Mouse (Mus musculus) spleen, postnatal 36 days (tissue): ENCODE results near the gene Fam207a.

Source experiments
- DNase-seq, 2 experiments: peaks; one replicate each; pipeline ENCODE4 v3.0.0; 2022; ENCODE audit warnings: low spot score in 2 of 2, mixed read lengths in 1 of 2

Fam207a gene

DNA sequence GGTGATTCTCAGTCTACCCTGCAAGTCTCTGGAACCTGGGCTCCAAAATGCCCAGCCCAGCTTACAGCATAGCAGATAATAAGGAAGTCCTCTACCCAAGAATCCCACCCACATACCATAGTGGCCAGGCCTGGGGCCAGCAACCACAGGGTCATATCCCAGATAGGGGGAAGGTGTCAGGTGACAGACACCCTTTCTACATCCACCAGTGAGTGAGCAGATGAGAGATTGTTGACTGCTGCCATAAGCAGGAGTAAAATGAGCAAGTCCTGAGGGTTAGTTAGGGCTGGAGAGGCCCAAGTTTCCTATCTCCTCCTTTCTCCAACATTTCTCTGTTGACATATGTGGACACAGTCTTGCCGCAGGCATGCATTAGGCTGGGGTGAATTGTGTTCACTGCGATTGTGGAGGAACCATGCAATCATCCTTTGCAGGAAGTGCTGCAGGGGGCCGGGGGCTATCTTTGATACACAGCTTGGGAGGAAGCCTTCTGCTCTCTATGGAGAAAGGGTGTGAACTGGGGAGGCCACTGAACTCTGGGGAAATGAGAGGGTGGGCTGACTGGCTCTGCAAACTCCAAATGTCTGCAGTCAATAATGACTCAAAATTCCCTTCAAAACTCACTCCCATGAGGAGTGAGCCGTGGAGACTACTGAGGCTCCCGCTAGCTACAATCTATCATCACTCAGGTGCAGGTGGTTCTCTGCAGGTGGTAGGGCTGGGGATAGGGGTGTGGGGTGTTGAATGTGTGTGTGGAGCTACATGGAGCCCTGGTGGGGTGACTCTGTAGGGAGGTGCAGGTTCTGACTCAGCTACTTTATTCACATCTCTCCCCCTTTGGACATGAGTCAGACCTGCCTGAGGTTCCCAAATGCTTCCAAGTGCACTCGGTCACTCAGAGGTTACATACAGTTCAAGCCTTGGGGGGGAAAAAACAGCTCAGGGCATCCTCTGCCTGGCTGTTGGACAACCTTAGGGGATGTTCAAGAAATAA is 15.7 kb upstream of the Fam207a start:
- DNase-seq: no peak

DNA sequence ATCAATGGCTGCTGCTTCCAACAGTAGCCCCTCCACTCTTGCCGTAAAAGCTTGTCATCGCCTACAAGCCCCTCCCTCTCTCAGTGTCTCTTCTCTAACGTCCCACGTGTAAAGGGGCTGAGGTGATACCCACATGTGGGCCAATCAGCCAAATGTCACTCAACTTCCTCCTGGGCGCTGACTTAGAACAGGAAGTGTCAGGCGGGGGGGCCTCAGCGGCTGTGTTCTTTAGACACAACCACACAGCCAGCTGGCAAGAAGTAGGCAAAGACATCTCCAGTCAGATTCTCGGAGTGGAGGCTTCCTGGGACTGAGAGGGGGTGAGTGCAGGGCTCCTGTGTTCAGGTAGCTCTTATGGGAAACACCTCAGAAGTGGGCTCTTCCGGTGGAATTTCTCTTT is 14.6 kb upstream of the Fam207a start, which contains the start of gene Itgb2:
Itgb2 (plus strand) TSS at position 113 of the 400 bp plus-strand sequence.
- peak; percentile 83 to 84 for DNase-seq

DNA sequence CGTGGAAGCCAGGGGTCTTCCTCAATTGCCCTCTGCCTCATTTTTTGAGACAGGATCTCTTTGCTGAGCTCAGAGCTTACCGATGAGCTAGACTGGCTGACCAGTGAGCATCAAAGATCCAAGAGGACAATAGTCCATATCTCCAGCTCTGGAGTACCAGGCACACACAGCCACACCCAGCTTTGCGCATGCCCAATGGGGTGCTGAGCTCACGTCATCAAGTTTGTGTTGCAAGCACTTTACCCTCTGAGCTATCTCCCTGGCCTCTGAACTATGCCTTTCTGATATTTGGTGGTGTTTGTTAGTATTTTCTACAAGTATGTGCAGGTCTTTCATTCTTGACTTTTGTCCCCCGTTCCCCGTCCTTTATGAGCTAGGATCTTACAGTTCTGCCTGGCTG is 13.0 kb upstream of the Fam207a start:
- no peak for DNase-seq

DNA sequence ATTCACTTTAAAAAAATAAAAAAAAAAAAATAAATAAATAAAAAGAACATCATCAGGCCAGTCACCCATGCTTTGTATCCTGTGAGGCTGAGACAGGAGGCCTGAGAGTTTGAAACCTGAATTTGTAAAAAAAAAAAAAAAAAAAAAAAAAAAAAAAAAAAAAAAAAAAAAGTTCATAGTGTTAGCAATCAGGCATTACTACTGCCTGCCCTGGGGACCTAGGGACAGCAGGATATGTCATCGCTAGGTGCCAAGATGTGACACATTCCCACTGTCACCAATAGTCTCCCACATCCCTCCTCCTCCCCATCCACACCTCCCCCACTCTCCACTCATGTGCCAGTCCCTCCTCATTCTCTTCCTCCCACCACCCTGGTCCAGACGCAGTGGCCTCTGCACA is 10.9 kb upstream of the Fam207a start:
- no peak for DNase-seq

DNA sequence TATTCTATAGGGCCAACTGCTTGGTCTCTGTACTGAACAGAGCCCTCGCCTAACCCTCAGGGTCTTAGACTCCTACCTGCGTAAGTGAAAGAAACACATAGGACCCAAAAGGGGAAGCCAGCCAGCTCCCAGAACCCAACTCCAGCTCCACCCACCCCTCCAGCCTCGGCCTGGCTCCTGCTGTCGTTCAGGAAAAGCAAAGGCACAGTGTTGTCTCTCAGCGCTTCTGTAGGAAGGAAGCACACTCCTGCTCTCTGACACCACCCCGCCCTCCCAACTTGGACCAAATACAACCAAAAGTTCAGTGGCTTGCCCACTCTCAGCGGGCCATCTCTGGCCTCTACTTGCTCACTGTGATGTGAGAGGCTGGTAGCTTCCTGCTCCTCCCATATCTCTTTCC is 7.7 kb upstream of the Fam207a start:
- no peak for DNase-seq

DNA sequence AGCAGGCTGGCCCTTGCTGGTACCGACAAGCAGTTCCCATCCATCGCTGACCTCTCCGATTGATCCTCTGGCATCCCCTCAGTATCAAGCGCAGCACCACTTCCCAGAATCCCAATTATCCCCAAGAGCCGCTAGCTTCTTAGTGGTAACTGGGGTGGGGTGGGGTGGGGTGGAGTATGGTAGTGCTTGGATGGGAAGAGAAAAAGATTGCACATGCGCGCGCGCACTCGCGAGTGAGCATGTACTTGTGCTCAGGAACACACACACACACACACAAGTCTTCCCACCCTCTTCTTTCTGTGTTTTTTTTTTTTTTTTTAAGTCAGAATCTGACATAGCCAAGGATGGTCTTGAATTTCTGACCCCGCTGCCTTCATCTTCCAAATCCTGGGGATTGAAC is 7.2 kb upstream of the Fam207a start:
- no peak for DNase-seq

DNA sequence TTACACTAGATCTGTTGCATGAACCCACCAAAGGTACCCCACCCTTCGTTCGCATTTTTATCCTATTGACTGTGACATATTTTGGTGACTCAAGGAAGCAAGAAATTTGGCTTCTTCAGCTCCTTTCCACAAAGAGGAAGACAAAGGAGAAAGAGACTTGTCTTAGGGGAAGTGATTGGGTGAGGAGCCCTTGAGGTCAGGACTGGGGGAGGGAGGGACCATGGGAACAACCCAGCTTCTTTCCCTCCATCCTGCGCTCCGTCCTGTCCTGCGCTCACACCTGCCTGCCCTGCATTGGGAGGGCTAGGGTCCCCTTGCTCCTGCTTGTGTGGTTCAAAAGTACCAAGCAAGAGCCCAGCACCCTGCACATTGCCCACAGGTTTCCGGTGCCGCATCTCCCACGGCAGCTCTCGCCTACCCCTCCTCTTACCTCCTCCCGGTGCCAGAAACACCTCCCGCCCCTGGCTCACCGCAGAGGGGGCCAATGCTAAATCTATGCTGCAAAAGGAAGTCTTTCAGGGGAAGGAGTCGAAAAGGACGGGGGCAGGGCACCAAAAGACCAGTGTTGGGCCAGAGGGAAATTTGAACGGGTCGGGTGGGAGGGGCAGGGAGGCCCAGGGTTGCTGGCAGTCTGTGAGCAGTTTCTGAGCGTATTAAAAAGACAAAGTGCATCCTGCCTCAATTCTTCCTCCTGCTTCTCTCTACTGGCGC is 6.6 kb upstream of the Fam207a start:
- DNase-seq: peak; percentile 72 to 75

DNA sequence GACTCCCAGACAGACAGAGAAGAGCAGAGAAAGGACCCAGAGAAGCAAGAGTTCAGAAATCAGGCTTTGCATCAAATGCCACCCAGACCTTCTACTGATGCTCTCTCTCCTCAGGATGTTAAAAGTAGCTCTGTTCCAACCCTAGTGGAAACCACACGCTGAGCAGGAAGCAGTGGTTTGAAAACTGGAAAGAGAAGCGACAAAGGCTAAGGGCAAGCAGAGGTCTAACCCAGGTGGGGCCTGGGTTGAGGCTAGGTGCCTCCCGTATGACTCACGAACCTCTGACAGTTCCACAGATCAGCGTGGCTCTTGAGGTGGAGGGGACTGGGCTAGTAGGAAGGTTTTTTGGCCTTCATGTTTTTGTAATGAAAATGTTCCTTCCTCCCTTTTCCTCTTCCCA is 4.9 kb upstream of the Fam207a start:
- DNase-seq: peak; percentile 39 to 47

DNA sequence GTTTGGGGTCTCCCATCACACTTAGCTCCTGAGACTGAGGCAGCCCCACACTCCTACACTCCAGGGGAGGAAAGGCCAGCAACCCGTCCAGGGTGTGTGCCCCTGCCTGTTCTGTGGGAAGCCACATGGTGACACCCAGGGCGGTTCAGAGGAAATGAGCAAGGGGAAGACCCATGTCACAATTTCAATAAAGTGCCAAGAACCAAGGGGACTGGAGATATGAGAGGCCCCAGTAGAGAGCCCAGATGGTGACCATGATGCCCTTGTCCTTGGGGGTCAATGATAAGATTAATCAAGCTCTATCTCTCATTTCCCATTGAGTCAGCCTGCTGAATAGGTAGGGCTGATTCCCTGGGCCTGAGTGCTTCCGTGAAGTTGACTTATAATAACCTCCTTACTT is 3.6 kb upstream of the Fam207a start:
- peak in 1 of 2 experiments; percentile 46 for DNase-seq

DNA sequence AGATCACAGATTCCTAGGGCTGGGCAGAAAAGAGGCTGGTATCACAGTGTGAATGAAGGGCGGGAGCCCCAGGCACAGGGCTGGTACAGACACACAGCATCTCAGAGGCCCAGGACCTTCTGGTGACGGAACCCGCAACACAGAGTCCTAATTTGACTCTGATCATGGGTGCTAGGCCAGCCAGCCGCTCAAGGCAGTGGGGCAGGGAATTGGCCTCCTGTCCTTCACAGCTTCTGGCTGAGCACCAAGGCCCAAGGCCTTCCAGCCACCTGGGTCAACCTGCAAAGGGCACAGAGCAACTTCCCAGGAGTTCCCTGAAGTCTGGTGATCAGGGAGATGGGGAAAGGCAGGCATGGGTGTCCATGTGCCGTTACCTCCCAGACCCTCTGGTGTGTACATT is 2.2 kb upstream of the Fam207a start:
- DNase-seq: no peak

DNA sequence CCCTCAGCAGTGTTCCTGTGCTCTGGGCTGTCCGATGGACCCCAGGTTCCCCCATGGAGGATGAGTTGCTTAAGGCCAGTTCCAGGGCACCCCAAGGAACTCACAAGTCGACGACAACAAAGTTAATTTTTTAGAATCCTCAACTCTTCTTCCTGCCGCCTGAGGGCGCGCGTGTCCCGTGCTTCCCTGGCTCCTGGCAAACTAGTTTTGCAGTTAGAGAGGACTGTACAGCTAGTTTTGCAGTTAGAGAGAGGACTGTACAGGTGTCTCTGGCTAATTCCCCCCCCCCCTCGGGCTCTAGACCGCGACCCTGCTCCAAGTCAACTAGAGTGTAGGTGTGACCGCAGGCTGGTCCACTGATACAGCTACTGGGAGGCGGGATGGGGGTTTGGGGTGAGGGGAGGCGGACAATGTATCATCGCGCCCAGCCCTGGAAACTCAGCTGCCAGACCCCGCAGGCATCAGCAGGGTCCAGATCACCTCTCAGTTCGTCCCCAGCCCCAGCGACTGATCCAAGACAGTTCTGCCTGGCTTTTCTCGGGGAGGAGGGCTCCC is 1.6 kb upstream of the Fam207a start:
- peak; percentile 66 to 72 for DNase-seq

DNA sequence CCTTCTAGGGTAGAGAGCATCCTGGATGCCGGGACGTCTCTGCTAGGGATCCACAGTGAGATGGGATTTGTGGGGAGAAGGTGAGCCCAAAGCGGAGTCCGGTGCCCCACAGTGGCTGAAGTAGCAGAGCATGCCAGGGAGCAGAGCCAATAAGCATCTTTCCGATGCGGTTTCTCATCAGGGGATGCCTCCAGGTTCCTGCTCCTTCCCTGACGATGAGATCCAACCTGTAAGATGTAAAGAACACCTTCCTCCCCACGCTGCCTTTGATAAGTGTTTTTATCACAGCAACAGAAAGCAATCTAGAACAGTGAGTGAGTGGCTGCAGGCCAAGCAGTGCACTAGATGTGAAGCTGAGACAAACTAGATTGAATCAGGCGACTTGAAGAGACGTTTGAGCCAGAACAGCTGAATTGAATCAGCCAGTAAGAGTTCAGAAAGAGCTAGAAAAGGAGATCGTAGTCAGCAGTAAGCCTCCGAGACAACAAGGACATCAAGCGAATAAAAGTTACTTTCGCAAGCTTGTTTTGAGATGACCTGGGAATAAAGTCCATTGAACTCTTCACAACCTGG is 880 bp upstream of the Fam207a start:
- no peak for DNase-seq

DNA sequence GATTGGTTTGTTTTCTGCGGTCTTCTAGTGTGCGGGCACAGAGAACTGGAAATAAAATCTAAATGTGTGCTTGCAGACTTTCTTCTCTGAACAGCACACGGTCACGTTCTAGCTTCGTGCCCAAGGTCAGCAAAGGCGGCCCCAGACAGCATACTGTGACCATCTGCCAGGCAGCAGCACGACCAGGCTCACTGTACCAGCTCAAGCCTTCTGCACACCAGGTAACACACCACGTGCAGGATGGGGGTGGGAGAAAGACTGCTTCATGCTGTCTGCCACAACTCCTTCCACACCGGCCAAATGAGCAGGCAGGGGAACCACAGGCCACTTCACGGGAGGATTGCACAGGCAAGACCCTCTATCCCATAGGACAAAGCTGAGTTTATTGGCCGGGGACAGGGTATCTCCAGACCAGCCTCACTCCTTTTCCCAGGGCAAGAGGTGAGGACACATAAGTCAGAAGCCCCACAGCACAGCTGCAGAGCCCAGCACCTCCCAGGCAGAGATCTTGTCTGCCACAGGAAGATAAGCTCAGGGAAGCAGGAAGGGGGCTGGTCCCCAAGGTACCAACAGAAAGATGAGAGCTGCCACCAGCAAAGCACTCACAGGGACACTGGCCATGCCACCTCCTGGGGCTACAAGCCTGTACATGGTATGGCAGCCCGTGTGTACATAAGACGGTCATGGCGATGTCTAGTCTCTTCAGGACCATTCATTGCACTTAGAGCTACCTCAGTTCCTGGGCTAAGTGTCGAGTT is 5.2 kb downstream of the Fam207a start:
- DNase-seq: no peak

DNA sequence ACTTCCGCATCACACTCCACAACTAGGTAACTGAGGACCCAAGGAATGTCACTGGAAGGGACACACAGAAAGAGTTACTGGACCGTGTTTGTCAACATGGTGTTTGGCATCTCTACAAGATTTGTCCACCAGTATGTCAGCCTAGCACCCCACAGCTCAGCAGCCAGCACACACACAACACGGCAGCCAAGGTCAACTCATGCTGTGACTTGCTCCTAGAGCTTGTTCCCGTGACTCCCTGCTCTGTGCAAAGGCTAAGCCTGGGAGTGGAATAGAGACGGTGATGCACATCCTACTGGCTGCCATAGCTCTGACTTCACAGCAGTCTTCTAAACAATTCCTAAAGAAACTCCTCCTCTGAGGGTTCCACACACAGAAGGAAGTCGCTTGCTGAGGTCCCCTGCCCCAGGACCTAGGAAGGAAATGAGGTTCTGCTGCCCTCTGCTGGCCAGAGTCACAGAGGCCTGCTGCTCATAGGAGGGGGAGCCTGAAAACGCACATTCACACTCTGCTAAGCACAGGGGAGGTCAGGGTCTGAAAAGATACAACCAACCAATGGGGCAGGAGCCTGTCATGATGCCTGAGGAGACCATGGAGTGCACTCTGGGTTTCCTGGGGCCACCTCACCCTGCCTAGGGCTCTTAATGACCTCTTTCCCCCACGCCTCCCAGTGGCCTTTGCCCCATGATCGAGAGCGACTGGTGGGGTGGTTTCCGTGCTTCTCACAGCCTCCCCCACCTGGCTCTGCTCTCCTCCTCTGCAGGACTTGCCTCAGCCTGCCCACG is 6.0 kb downstream of the Fam207a start:
- peak; percentile 66 to 68 for DNase-seq

DNA sequence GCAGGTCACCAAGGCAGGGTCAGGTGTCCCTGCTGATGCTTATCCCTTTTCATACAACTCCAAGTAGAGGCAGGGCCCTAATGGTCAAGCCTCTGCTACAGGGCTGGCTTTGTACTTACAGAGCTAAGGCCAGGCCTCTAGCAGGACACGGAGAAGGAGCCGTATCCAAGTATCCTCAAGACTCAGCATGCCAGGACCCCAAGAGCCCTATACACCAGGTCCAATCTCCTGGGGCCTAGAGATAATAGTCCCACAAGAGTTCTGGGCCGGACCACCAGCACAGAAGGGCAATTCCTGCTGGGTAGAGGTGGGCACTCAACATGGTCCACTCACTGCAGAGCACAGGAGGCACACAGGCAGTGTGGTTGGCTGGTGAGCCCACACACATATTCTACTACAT is 6.8 kb downstream of the Fam207a start:
- no peak for DNase-seq

DNA sequence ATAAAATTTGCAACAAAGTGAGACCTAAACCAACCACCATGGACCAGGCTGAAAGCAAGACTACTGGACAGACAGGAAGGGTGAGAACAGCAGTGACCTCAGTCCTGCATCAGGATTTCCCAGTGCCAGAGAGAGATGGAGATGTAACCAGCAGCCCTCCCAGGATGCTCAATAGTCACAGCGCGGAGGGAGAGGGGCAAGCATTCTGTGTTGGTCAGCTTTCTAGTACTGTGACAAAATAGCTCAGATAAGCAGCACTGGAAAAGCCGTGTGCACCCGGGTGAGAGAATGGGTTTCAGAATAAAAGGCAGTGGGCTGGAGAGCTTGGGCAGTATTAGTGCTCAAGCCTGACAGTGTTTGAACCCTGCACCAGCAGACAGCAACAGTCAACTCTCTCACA is 7.8 kb downstream of the Fam207a start:
- DNase-seq: no peak

DNA sequence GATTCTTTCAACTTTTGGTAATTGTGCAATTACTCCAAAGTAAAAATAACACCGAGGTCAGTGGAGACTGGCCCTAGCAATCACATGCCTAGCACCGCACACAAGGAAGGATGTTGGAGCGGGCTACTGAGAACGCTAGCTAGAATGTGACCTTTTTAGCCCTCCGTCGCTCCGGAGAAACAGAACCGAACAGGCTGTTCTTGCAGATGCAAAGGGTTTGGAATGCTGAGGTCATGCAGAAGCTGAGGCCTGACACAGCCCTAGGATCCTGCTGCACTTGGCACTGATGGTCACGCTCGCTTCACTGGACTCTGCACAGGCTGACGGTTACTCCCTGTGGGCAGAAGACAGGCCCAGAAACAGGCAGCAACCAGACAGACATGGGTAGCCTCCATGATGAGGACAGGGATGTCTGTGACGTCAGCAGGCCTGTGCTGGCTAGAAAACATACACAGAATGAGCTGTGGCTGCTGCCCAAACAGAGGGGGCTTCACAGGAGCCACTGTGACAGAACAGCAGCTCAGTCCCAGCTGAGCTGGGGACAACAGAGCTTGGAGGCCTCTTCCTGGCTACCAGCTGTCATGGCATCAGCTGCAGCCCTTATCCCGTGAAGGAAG is 8.5 kb downstream of the Fam207a start:
- no peak for DNase-seq

DNA sequence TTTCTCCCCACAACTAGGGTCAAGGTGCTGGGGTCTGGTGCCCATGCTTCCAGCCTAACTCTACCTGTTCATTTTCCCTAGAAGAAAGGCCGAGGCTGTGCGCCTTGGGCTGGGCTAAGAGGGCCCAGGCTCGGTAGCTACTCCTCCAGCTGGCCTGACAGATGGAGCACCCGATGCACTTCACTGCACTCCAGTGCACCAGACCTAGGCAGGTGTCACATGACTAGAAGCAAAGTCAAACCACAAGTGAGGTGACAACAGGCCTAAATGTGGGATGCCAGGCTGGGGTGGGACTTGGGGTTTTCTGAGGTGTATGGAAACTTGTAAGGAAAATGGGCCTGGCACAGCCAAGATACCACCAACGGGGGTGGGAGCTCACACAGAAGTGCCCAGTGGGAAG is 9.1 kb downstream of the Fam207a start:
- no peak for DNase-seq

DNA sequence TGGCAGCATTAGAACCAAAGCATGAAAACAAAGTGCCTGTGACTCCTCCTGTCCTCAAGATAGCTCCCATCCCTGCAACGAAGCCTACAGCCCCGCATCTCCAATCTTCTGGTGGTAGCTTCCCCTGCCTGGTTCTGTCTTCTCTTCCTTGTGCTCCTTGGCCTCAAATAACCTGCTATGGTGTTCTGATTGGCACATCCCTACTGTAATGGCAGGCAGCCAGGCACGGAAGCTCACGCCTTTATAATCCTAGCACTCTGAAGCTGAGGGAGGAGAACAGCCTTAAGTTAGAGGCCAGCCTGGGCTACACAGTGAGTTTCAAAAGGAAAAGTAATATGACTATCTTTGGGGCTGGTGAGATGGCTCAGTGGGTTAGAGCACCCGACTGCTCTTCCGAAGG is 11.4 kb downstream of the Fam207a start:
- DNase-seq: no peak
